11 mouse cellular contexts compared by ENCODE assay signal in the genomic region with DNA sequence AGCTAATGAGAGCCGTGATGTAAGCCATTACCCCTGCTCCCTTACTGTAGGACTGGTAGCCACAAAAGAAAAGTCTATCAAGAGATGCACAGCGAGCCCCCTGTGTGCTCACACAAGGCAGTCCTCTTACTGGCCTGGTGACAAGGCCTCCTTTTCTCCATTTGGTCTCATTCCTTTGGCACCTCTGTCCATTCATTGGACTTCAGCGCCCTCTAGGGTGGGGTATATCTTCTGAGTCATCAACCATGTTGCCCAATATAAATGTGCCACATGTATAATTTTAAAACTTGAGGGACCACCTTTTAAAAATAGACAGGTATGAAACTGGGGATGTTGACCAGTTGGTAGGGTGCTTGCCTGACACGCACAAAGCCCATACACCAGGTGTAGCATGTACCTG. TPM values are rescaled to one million over a fixed set of nuclear protein-coding genes. Genes with fewer than 3 reads are reported as not detected.
A peak's percentile ranks its signal among the peaks of the same experiment; 100 is the strongest.
DNase-seq lines count a peak whose midpoint lies in the region; ATAC-seq and TF ChIP-seq lines count a peak whose summit lies in the region.
"Had no signal": no experiment of that assay in that cellular context is flagged by ENCODE, and none has a peak within 500 bp of the region (broad histone marks: within the 10 kb centered on the region; RNA-seq: fewer than 3 reads in every experiment).

No protein-coding gene starts in this region.

- no peak for ATAC-seq in kidney, postnatal 0 days (replicated peaks; ENCODE audit: low FRiP score, low read depth)
- no peak for ATAC-seq in kidney, embryonic 15.5 days (replicated peaks; ENCODE audit: low FRiP score)
- no peak for ATAC-seq in stomach, postnatal 0 days (ENCODE audit: low FRiP score, low TSS enrichment)

- no peak overlapping the region for H3K4me2 ChIP-seq in kidney, postnatal 0 days (ENCODE audit: low read length)
- H3K4me2 ChIP-seq in kidney, embryonic 15.5 days = no peak overlapping the region
- H3K4me2 ChIP-seq in stomach, postnatal 0 days (replicated peaks; ENCODE audit: low read depth) = no peak overlapping the region
- H3K4me2 ChIP-seq: embryonic facial prominence, embryonic 12.5 days; hindbrain, embryonic 14.5 days; lung, embryonic 15.5 days had no signal

- 57% methylated on average over 4 of the region's 4 CpGs for WGBS in kidney, postnatal 0 days
- 50% methylated on average over 4 of the region's 4 CpGs for WGBS in kidney, embryonic 15.5 days
- WGBS in stomach, postnatal 0 days = 57% methylated on average over 4 of the region's 4 CpGs

- no peak overlapping the region for H3K4me3 ChIP-seq in kidney, postnatal 0 days (replicated peaks; ENCODE audit: low read depth, low read length)
- no peak overlapping the region for H3K4me3 ChIP-seq in kidney, embryonic 15.5 days (replicated peaks)
- H3K4me3 ChIP-seq in stomach, postnatal 0 days (ENCODE audit: low read depth, low read length) = no peak overlapping the region
- H3K4me3 ChIP-seq: embryonic facial prominence, embryonic 12.5 days; lung, embryonic 15.5 days had no signal

- TF ChIP-seq CTCF in kidney, postnatal 0 days (IDR thresholded peaks at IDR 0.05; ENCODE audit: low read depth) = peak; percentile 60
- TF ChIP-seq CTCF in stomach, postnatal 0 days (IDR thresholded peaks at IDR 0.05; ENCODE audit: low read depth) = peak; percentile 56

- H3K36me3 ChIP-seq in kidney, postnatal 0 days (ENCODE audit: insufficient read depth, low read length) = no peaks in the 10 kb centered on the region
- no peaks in the 10 kb centered on the region for H3K36me3 ChIP-seq in kidney, embryonic 15.5 days
- no peaks in the 10 kb centered on the region for H3K36me3 ChIP-seq in stomach, postnatal 0 days (ENCODE audit: control insufficient read depth, insufficient read depth, low read length)
- H3K36me3 ChIP-seq: embryonic facial prominence, embryonic 12.5 days; lung, embryonic 15.5 days had no signal

- no peak overlapping the region for H3K9ac ChIP-seq in kidney, postnatal 0 days (ENCODE audit: low read depth, low read length)
- no peak overlapping the region for H3K9ac ChIP-seq in kidney, embryonic 15.5 days
- H3K9ac ChIP-seq in stomach, postnatal 0 days (ENCODE audit: low read length) = no peak overlapping the region
- H3K9ac ChIP-seq: embryonic facial prominence, embryonic 12.5 days; hindbrain, embryonic 14.5 days; lung, embryonic 15.5 days had no signal

- H3K27ac ChIP-seq in kidney, postnatal 0 days = no peak overlapping the region
- H3K27ac ChIP-seq in kidney, embryonic 15.5 days = no peak overlapping the region
- no peak overlapping the region for H3K27ac ChIP-seq in stomach, postnatal 0 days (replicated peaks)
- H3K27ac ChIP-seq: embryonic facial prominence, embryonic 12.5 days; hindbrain, embryonic 14.5 days; lung, embryonic 15.5 days had no signal

- no peaks in the 10 kb centered on the region for H3K4me1 ChIP-seq in kidney, postnatal 0 days (replicated peaks; ENCODE audit: insufficient read depth, low read length)
- H3K4me1 ChIP-seq in kidney, embryonic 15.5 days = no peaks in the 10 kb centered on the region
- no peaks in the 10 kb centered on the region for H3K4me1 ChIP-seq in stomach, postnatal 0 days (replicated peaks; ENCODE audit: control insufficient read depth, insufficient read depth)
- H3K4me1 ChIP-seq: embryonic facial prominence, embryonic 12.5 days; lung, embryonic 15.5 days had no signal

- H3K9me3 ChIP-seq in kidney, postnatal 0 days (replicated peaks; ENCODE audit: low read length) = no peaks in the 10 kb centered on the region
- no peaks in the 10 kb centered on the region for H3K9me3 ChIP-seq in kidney, embryonic 15.5 days (replicated peaks)
- no peaks in the 10 kb centered on the region for H3K9me3 ChIP-seq in stomach, postnatal 0 days (ENCODE audit: control insufficient read depth, low read length)
- H3K9me3 ChIP-seq: embryonic facial prominence, embryonic 12.5 days; lung, embryonic 15.5 days had no signal

- H3K27me3 ChIP-seq in kidney, postnatal 0 days (ENCODE audit: insufficient read depth, low read length) = no peaks in the 10 kb centered on the region
- H3K27me3 ChIP-seq in kidney, embryonic 15.5 days = peaks cover 24% of the 10 kb centered on the region
- no peaks in the 10 kb centered on the region for H3K27me3 ChIP-seq in stomach, postnatal 0 days (ENCODE audit: control insufficient read depth, insufficient read depth, low read length)

- peak; percentile 42 for DNase-seq in adrenal gland, postnatal 14 days
- no peak for DNase-seq in adrenal gland, adult 18-20 months (ENCODE audit: low spot score in 2 of 2)
- DNase-seq in kidney, postnatal 0 days (ENCODE audit: low spot score) = no peak
- peak; percentile 9 for DNase-seq in urinary bladder, postnatal 14 days (ENCODE audit: low spot score)
- no peak for DNase-seq in urinary bladder, adult 18-20 months (ENCODE audit: low spot score in 2 of 2)
- peak; percentile 19 for DNase-seq in stomach, postnatal 0 days (ENCODE audit: low spot score)
- no peak for DNase-seq in gastrocnemius, adult 8-10 months (ENCODE audit: low spot score in 2 of 2)

- no peak for TF ChIP-seq EP300 in stomach, postnatal 0 days (optimal IDR thresholded peaks at IDR 0.05)

RNA-seq across cellular contexts. Expression of gene Satb2, which starts 13.2 kb away (rescaled TPM):
- total RNA-seq in adrenal gland, postnatal 14 days (2021) = 1.6 and 1.8 TPM in 2 replicates
- total RNA-seq in adrenal gland, adult 18-20 months (2021) = 1 to 10 TPM; 1.5 to 4.2 TPM
- polyA plus RNA-seq in kidney, postnatal 0 days (2015; fragmentation: Nextera tagmentation; extraction: Ambion mirVana) = 2.2 and 2.8 TPM in 2 replicates
- polyA plus RNA-seq in kidney, embryonic 15.5 days (2015; fragmentation: Nextera tagmentation; extraction: Ambion mirVana) = 1.7 and 3.7 TPM in 2 replicates
- polyA plus RNA-seq in stomach, postnatal 0 days (2015; fragmentation: Nextera tagmentation; extraction: Ambion mirVana) = 0.13 and 0.17 TPM in 2 replicates
- under 1 TPM; 0.16 to 0.59 (median 0.18) TPM for total RNA-seq in gastrocnemius, adult 8-10 months (2022)

Comparison
In these comparisons a context has a peak if more than half of its experiments do, and no peak if none do; other contexts are left out.
1. DNase-seq: peak in adrenal gland, postnatal 14 days (single experiment), urinary bladder, postnatal 14 days (single experiment) and stomach, postnatal 0 days (single experiment); none in adrenal gland, adult 18-20 months (0 of 2), kidney, postnatal 0 days (single experiment), urinary bladder, adult 18-20 months (0 of 2) and gastrocnemius, adult 8-10 months (0 of 2).